8 mouse cellular contexts compared by ENCODE assay signal in genomic region chr6:91284521-91285449, GRCm38 (mm10).
DNase-seq lines count a peak whose midpoint lies in the region; ATAC-seq and TF ChIP-seq lines count a peak whose summit lies in the region.

No protein-coding gene starts in this region.

- ATAC-seq in kidney, embryonic 14.5 days (ENCODE audit: low FRiP score, low TSS enrichment): peak; percentile 15; the same call in 1 of the 2 replicates
- ATAC-seq in forebrain, postnatal 0 days: peak; percentile 83
- no peak for ATAC-seq in liver, embryonic 15.5 days (ENCODE audit: insufficient read depth)
- no peak for ATAC-seq in stomach, embryonic 16.5 days (ENCODE audit: insufficient read depth, low FRiP score)

- TF ChIP-seq CTCF in forebrain, postnatal 0 days (IDR thresholded peaks at IDR 0.05; ENCODE audit: low read depth): no peak
- TF ChIP-seq CTCF in kidney, adult 2 months (conservative IDR thresholded peaks at IDR 0.05; ENCODE audit: insufficient read depth, insufficient read length, low read depth, low read length): no peak

- peaks cover 6% of the 10 kb centered on the region for H3K4me1 ChIP-seq in kidney, embryonic 14.5 days (ENCODE audit: control insufficient read depth, insufficient read depth, low read length)
- H3K4me1 ChIP-seq in forebrain, postnatal 0 days (ENCODE audit: insufficient read depth): peaks cover 36% of the 10 kb centered on the region
- no peaks in the 10 kb centered on the region; the same call in 1 of the 2 replicates for H3K4me1 ChIP-seq in liver, embryonic 15.5 days (replicated peaks)
- H3K4me1 ChIP-seq in stomach, embryonic 16.5 days (ENCODE audit: control insufficient read depth, insufficient read depth, low read length): 0 out of 2 replicates have a peak, but pooled peaks cover 3% of the 10 kb centered on the region
- H3K4me1 ChIP-seq in kidney, adult 2 months (ENCODE audit: control insufficient read depth, insufficient read depth, low read length): no peaks in the 10 kb centered on the region

- 6% methylated on average over 35 of the region's 35 CpGs for WGBS in kidney, embryonic 14.5 days
- WGBS in forebrain, postnatal 0 days: 3% methylated on average over 35 of the region's 35 CpGs
- WGBS in liver, embryonic 15.5 days (ENCODE audit: insufficient replicate concordance): 8% methylated on average over 35 of the region's 35 CpGs
- 8% methylated on average over 35 of the region's 35 CpGs for WGBS in stomach, embryonic 16.5 days
- WGBS in kidney, adult 2 months: 7% methylated on average over 35 of the region's 35 CpGs

- H3K9me3 ChIP-seq in kidney, embryonic 14.5 days (ENCODE audit: control insufficient read depth, low read length): no peaks in the 10 kb centered on the region
- H3K9me3 ChIP-seq in forebrain, postnatal 0 days (ENCODE audit: low read length): no peaks in the 10 kb centered on the region
- no peaks in the 10 kb centered on the region for H3K9me3 ChIP-seq in liver, embryonic 15.5 days (replicated peaks)
- no peaks in the 10 kb centered on the region for H3K9me3 ChIP-seq in stomach, embryonic 16.5 days (replicated peaks; ENCODE audit: control insufficient read depth, low read length)

- peak overlapping the region; percentile 20; the same call in 1 of the 2 replicates for H3K4me3 ChIP-seq in kidney, embryonic 14.5 days (ENCODE audit: low read length)
- peak overlapping the region; percentile 35 for H3K4me3 ChIP-seq in forebrain, postnatal 0 days (ENCODE audit: low read depth, low read length)
- no peak overlapping the region for H3K4me3 ChIP-seq in liver, embryonic 15.5 days (replicated peaks)
- peak overlapping the region; percentile 27 for H3K4me3 ChIP-seq in stomach, embryonic 16.5 days (replicated peaks; ENCODE audit: low read length)
- no peak overlapping the region for H3K4me3 ChIP-seq in kidney, adult 2 months (ENCODE audit: insufficient read depth, low read depth, low read length)

- H3K9ac ChIP-seq in kidney, embryonic 14.5 days (ENCODE audit: low read depth, low read length): 0 out of 2 replicates have a peak overlapping the region, but pooled peaks have one; percentile 23
- peak overlapping the region; percentile 65 for H3K9ac ChIP-seq in forebrain, postnatal 0 days
- no peak overlapping the region for H3K9ac ChIP-seq in liver, embryonic 15.5 days
- H3K9ac ChIP-seq in stomach, embryonic 16.5 days (ENCODE audit: low read length): peak overlapping the region; percentile 2; the same call in 1 of the 2 replicates

- peaks cover 65% of the 10 kb centered on the region for H3K27me3 ChIP-seq in kidney, embryonic 14.5 days (ENCODE audit: control insufficient read depth, insufficient read depth, low read length)
- no peaks in the 10 kb centered on the region; the same call in 1 of the 2 replicates for H3K27me3 ChIP-seq in forebrain, postnatal 0 days (ENCODE audit: insufficient read depth, low read length)
- H3K27me3 ChIP-seq in liver, embryonic 15.5 days: peaks cover 91% of the 10 kb centered on the region
- H3K27me3 ChIP-seq in stomach, embryonic 16.5 days (ENCODE audit: control insufficient read depth, insufficient read depth, low read length): peaks cover 43% of the 10 kb centered on the region
- no peaks in the 10 kb centered on the region for H3K27me3 ChIP-seq in kidney, adult 2 months (replicated peaks; ENCODE audit: control insufficient read depth, insufficient read depth, low read length)

- H3K36me3 ChIP-seq in kidney, embryonic 14.5 days (ENCODE audit: control insufficient read depth, insufficient read depth, low read length): no peaks in the 10 kb centered on the region
- H3K36me3 ChIP-seq in forebrain, postnatal 0 days (ENCODE audit: insufficient read depth): no peaks in the 10 kb centered on the region
- H3K36me3 ChIP-seq in liver, embryonic 15.5 days (replicated peaks): no peaks in the 10 kb centered on the region
- H3K36me3 ChIP-seq in stomach, embryonic 16.5 days (ENCODE audit: control insufficient read depth, insufficient read depth, low read length): no peaks in the 10 kb centered on the region
- H3K36me3 ChIP-seq in kidney, adult 2 months (ENCODE audit: control insufficient read depth, insufficient read depth, low read length): no peaks in the 10 kb centered on the region

- H3K27ac ChIP-seq in kidney, embryonic 14.5 days (ENCODE audit: low read depth, low read length): no peak overlapping the region
- peak overlapping the region; percentile 88 for H3K27ac ChIP-seq in forebrain, postnatal 0 days (ENCODE audit: low read depth, low read length)
- no peak overlapping the region for H3K27ac ChIP-seq in liver, embryonic 15.5 days (replicated peaks)
- H3K27ac ChIP-seq in stomach, embryonic 16.5 days (ENCODE audit: low read length): no peak overlapping the region
- H3K27ac ChIP-seq in kidney, adult 2 months (ENCODE audit: insufficient read depth, low read depth, low read length): no peak overlapping the region

- peak overlapping the region; percentile 46 for H3K4me2 ChIP-seq in kidney, embryonic 14.5 days (replicated peaks; ENCODE audit: low read depth, low read length)
- H3K4me2 ChIP-seq in forebrain, postnatal 0 days (ENCODE audit: low read depth): peak overlapping the region; percentile 91
- peak overlapping the region; percentile 15; the same call in 1 of the 2 replicates for H3K4me2 ChIP-seq in liver, embryonic 15.5 days
- peak overlapping the region; percentile 40 for H3K4me2 ChIP-seq in stomach, embryonic 16.5 days (ENCODE audit: low read depth, low read length)

- no peak for TF ChIP-seq POLR2A in kidney, adult 2 months (IDR thresholded peaks at IDR 0.05; ENCODE audit: low read depth, low read length)

- no peak for DNase-seq in kidney, postnatal 10 days
- DNase-seq in ZHBTc4 (ENCODE audit: low read depth, low spot score): peak; percentile 57
- peak; percentile 92 for DNase-seq in forebrain, postnatal 0 days
- no peak for DNase-seq in ovary, postnatal 36 days (ENCODE audit: low spot score)
- DNase-seq in kidney, adult 2 months: no peak

Comparison
In these comparisons a context has a peak if more than half of its experiments do, and no peak if none do; other contexts are left out.
1. H3K4me3 ChIP-seq: peak in kidney, embryonic 14.5 days (single experiment), forebrain, postnatal 0 days (single experiment) and stomach, embryonic 16.5 days (single experiment); none in liver, embryonic 15.5 days (single experiment) and kidney, adult 2 months (single experiment).
2. ATAC-seq: peak in kidney, embryonic 14.5 days (single experiment) and forebrain, postnatal 0 days (single experiment); none in liver, embryonic 15.5 days (single experiment) and stomach, embryonic 16.5 days (single experiment).
3. H3K4me2 ChIP-seq: peak in every context shown above with its lines; median percentile 91 in forebrain, postnatal 0 days; 46 in kidney, embryonic 14.5 days; 40 in stomach, embryonic 16.5 days; 15 in liver, embryonic 15.5 days.
4. DNase-seq: peak in ZHBTc4 (single experiment) and forebrain, postnatal 0 days (single experiment); none in kidney, postnatal 10 days (single experiment), ovary, postnatal 36 days (single experiment) and kidney, adult 2 months (single experiment).